ENCODE assay signal across 9 mouse cellular contexts in the genomic region with DNA sequence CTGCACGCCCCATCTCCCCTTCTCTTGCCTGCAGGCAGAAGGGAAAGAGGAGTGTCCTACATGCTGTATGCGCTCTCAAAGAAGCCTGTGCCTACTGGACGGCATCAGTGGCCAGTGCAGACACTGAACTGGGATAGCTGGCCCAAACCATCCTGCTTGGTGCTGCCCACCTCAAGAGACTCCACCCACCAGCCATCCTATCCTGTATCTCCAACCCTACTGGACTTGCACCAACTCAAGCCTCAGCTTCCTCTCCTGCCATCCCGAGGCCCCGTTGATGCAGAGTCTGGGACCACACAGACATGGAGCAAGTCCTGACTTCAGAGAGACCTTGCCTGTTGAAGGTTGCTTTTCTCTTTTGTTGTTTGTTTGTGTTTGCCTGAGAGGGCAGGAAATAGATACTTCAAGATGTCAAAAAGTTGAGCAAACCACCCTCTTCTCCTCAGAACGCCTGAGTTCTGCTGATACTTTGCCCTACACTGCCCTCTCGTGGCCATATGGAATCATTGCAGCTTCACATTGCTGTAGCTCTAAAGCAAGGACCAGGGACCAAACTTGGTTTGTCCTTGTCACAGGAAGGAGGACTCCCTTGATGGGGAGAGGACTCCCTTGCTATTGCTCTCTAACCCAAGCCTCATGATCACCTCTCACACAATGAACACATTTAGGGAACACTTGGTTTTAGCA. TPM values are rescaled to one million over a fixed set of nuclear protein-coding genes. Genes with fewer than 3 reads are reported as not detected.
DNase-seq lines count a peak whose midpoint lies in the region; ATAC-seq and TF ChIP-seq lines count a peak whose summit lies in the region.
"Had no signal": no experiment of that assay in that cellular context is flagged by ENCODE, and none has a peak within 500 bp of the region (broad histone marks: within the 10 kb centered on the region; RNA-seq: fewer than 3 reads in every experiment).

No protein-coding gene starts in this region.

- peaks cover 56% of the 10 kb centered on the region for H3K27me3 ChIP-seq in forebrain, embryonic 10.5 days (ENCODE audit: poor library complexity, severe bottlenecking)
- no peaks in the 10 kb centered on the region for H3K27me3 ChIP-seq in lung, postnatal 0 days (replicated peaks; ENCODE audit: insufficient read depth, low read length)
- H3K27me3 ChIP-seq: limb, embryonic 12.5 days had no signal

- H3K27ac ChIP-seq in forebrain, embryonic 10.5 days = no peak overlapping the region
- H3K27ac ChIP-seq in layer of hippocampus, adult 2 months = no peak overlapping the region
- no peak overlapping the region for H3K27ac ChIP-seq in lung, postnatal 0 days (ENCODE audit: low read length)
- H3K27ac ChIP-seq: limb, embryonic 12.5 days had no signal

- no peak overlapping the region for H3K4me2 ChIP-seq in lung, postnatal 0 days (replicated peaks; ENCODE audit: low read depth, low read length)
- H3K4me2 ChIP-seq: limb, embryonic 12.5 days had no signal

- no peaks in the 10 kb centered on the region for H3K36me3 ChIP-seq in forebrain, embryonic 10.5 days (replicated peaks)
- H3K36me3 ChIP-seq in lung, postnatal 0 days (ENCODE audit: insufficient read depth, low read length) = no peaks in the 10 kb centered on the region
- H3K36me3 ChIP-seq: limb, embryonic 12.5 days had no signal

- H3K4me1 ChIP-seq in forebrain, embryonic 10.5 days = no peaks in the 10 kb centered on the region
- H3K4me1 ChIP-seq in lung, postnatal 0 days (ENCODE audit: insufficient read depth, low read depth, low read length) = no peaks in the 10 kb centered on the region
- H3K4me1 ChIP-seq: limb, embryonic 12.5 days had no signal

- no peaks in the 10 kb centered on the region for H3K9me3 ChIP-seq in forebrain, embryonic 10.5 days
- H3K9me3 ChIP-seq in lung, postnatal 0 days (ENCODE audit: low read length) = no peaks in the 10 kb centered on the region
- H3K9me3 ChIP-seq: limb, embryonic 12.5 days had no signal

- no peak overlapping the region for H3K9ac ChIP-seq in lung, postnatal 0 days (replicated peaks; ENCODE audit: low read depth)
- H3K9ac ChIP-seq: limb, embryonic 12.5 days had no signal

- TF ChIP-seq CTCF in layer of hippocampus, adult 2 months (conservative IDR thresholded peaks at IDR 0.05) = peak; percentile 98
- TF ChIP-seq CTCF in lung, postnatal 0 days (IDR thresholded peaks at IDR 0.05) = peak; percentile 97

- no peak overlapping the region for H3K4me3 ChIP-seq in forebrain, embryonic 10.5 days
- H3K4me3 ChIP-seq in layer of hippocampus, adult 2 months = no peak overlapping the region
- H3K4me3 ChIP-seq in lung, postnatal 0 days (ENCODE audit: low read depth, low read length) = no peak overlapping the region
- H3K4me3 ChIP-seq: limb, embryonic 12.5 days had no signal

- WGBS in forebrain, embryonic 10.5 days = 53% methylated on average over 7 of the region's 7 CpGs
- 38% methylated on average over 7 of the region's 7 CpGs for WGBS in lung, postnatal 0 days

- TF ChIP-seq EP300 in lung, postnatal 0 days (IDR thresholded peaks at IDR 0.05) = no peak

- ATAC-seq in lung, postnatal 0 days = peak; percentile 48

- DNase-seq in ES-CJ7 (ENCODE audit: low read depth, low spot score) = peak; percentile 73
- peak; percentile 30 for DNase-seq in brain, embryonic 18.5 days (ENCODE audit: low read depth, low spot score)
- DNase-seq in forebrain, embryonic 10.5 days (ENCODE audit: extremely low spot score, low spot score) = peak; percentile 73
- DNase-seq in heart, postnatal 4 days = peak; percentile 79
- DNase-seq in layer of hippocampus, adult 2 months (ENCODE audit: low spot score in 2 of 2) = peak; percentile 75 to 79
- peak; percentile 85 for DNase-seq in lung, postnatal 0 days (ENCODE audit: low spot score)
- peak; percentile 73 for DNase-seq in ovary, postnatal 14 days (ENCODE audit: low spot score)
- peak; percentile 75 for DNase-seq in thymus, postnatal 14 days

RNA-seq across cellular contexts. Expression of a gene that starts 7.9 kb away (rescaled TPM):
- polyA plus RNA-seq in forebrain, embryonic 10.5 days (2016; fragmentation: Nextera tagmentation; extraction: Ambion mirVana) = 8.3 and 11.8 TPM in 2 replicates
- not detected for total RNA-seq in heart, postnatal 4 days (2021)
- 1 to 10 TPM; 1.5 to 1.8 TPM for total RNA-seq in layer of hippocampus, adult 2 months (2021)
- 194 and 256 TPM in 2 replicates for polyA plus RNA-seq in lung, postnatal 0 days (2015; fragmentation: Nextera tagmentation; extraction: Ambion mirVana)
- polyA plus RNA-seq: limb, embryonic 12.5 days had no signal

RNA-seq across cellular contexts. Expression of a gene that starts 34.1 kb away (rescaled TPM):
- polyA plus RNA-seq in forebrain, embryonic 10.5 days (2016; fragmentation: Nextera tagmentation; extraction: Ambion mirVana) = 0.31 and 0.38 TPM in 2 replicates
- 10 to 100 TPM; 11.4 to 12.0 TPM for total RNA-seq in heart, postnatal 4 days (2021)
- total RNA-seq in layer of hippocampus, adult 2 months (2021) = 1 to 10 TPM; 2.8 to 4.2 TPM
- polyA plus RNA-seq in lung, postnatal 0 days (2015; fragmentation: Nextera tagmentation; extraction: Ambion mirVana) = 0.17 and 0.38 TPM in 2 replicates
- polyA plus RNA-seq: limb, embryonic 12.5 days had no signal

RNA-seq across cellular contexts. Expression of a gene that starts 36.3 kb away (rescaled TPM):
- polyA plus RNA-seq in forebrain, embryonic 10.5 days (2016; fragmentation: Nextera tagmentation; extraction: Ambion mirVana) = 24.8 and 27.4 TPM in 2 replicates
- 1 to 10 TPM; 4.0 to 4.6 TPM for total RNA-seq in heart, postnatal 4 days (2021)
- total RNA-seq in layer of hippocampus, adult 2 months (2021) = 10 to 100 TPM; 13.0 to 14.5 TPM
- 14.4 and 15.5 TPM in 2 replicates for polyA plus RNA-seq in lung, postnatal 0 days (2015; fragmentation: Nextera tagmentation; extraction: Ambion mirVana)

Comparison
In these comparisons a context has a peak if more than half of its experiments do, and no peak if none do; other contexts are left out.
1. DNase-seq: peak in every context shown above with its lines; median percentile 85 in lung, postnatal 0 days; 79 in heart, postnatal 4 days; 77 in layer of hippocampus, adult 2 months; 75 in thymus, postnatal 14 days; 73 in ES-CJ7; 73 in forebrain, embryonic 10.5 days; 73 in ovary, postnatal 14 days; 30 in brain, embryonic 18.5 days.